Mouse (Mus musculus) testis, postnatal 10 days (tissue): ENCODE measurements at regions not wholly inside any gene's neighbourhood (a gene's known extent, or its start where the extent isn't known, plus 50 kb on each side); places are given as distances from the start of the nearest gene placed in this dataset.

ENCODE experiments used
- DNase-seq: peaks from one replicate; pipeline ENCODE4 v3.0.0; 2021; ENCODE audit warnings: low spot score

DNA sequence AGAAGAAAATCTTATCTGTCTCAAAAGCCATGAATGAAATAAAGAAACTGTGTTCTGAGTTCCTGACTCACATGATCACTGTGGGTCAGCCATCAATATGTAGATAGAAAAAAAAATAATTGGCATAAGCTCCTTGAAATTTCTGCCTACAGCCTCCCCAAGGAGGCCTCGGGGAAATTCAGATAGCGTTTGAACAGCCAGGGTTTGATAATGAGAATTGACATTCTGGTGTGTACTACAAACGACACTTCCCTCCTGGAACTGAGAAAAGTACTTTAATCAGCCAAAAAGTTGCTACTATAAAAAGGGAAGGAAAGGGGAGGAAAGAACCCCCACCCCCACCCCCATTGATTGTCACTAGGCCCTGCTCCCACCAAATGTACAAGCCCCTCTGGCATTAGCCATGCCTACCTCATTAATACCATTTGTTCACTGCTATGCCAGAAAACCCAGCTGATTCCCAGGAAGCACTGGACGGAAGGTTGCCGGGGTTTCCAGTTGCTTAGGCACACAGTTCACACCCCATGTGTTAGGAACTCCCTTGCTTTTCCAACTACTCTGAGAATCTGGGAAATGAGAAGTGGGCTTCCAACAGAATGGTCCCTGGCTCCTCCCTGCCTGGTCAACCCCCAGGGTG, 78.4 kb upstream of the Klf7 start:
- no peak for DNase-seq

GRCm38 (mm10) chr1:64198781-64199180, 76.7 kb upstream of the Klf7 start:
- no peak for DNase-seq

GRCm38 (mm10) chr1:64198322-64198721, 76.2 kb upstream of the Klf7 start:
- DNase-seq: no peak

GRCm38 (mm10) chr1:64195970-64196491, 73.9 kb upstream of the Klf7 start:
- no peak for DNase-seq

- DNase-seq: no peak
Measured at GRCm38 (mm10) chr1:64195294-64195693, 73.2 kb upstream of the Klf7 start.

- no peak for DNase-seq
Measured at GRCm38 (mm10) chr1:64193150-64193838, 71.2 kb upstream of the Klf7 start.

GRCm38 (mm10) chr1:64192736-64193135, 70.7 kb upstream of the Klf7 start:
- DNase-seq: no peak

GRCm38 (mm10) chr1:64191242-64192220, 69.4 kb upstream of the Klf7 start:
- no peak for DNase-seq

GRCm38 (mm10) chr1:64190705-64191104, 68.6 kb upstream of the Klf7 start:
- DNase-seq: no peak

- DNase-seq: no peak
Measured at GRCm38 (mm10) chr1:64190097-64190496, 68.0 kb upstream of the Klf7 start.

- DNase-seq: no peak
Measured at GRCm38 (mm10) chr1:64189471-64189870, 67.4 kb upstream of the Klf7 start.

- DNase-seq: no peak
Measured at GRCm38 (mm10) chr1:64187796-64188513, 65.9 kb upstream of the Klf7 start.

DNA sequence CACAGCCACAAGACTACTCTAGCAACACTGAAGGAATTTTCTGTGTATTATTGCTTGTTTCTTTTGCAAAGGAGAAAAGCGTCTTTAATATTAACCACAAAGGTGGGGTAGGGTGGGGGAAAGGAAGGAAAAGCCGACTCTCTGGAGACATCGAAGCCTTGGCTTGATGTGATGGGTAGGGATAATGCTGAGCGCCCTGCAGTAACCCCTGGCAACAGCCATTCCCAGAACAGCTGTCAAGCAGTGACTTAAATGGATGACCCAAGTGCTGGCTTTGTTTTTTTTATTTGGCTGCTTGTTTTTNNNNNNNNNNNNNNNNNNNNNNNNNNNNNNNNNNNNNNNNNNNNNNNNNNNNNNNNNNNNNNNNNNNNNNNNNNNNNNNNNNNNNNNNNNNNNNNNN, 51.6 kb upstream of the Klf7 start:
- DNase-seq: no peak

- no peak for DNase-seq
Measured at GRCm38 (mm10) chr1:64172122-64172521, 50.0 kb upstream of the Klf7 start.
